Mouse (Mus musculus) limb, embryonic 15.5 days (tissue): Measurements from ENCODE around the gene Mblac1. TPM values are rescaled to one million over a fixed set of nuclear protein-coding genes. Genes with fewer than 3 reads are reported as not detected.
A peak's percentile ranks its signal among the peaks of the same experiment; 100 is the strongest.
"Not testable (repeated sequence)": the region's sequence is repeated elsewhere in the genome, so short reads cannot be mapped to it uniquely, and the experiment has no call there.

Experiments used
- ATAC-seq: fragments of 200-750 bp; cut with Nextera tagmentation; 2 replicates; pipeline ENCODE4 v1.8.0; 2017; ENCODE audit warnings: low read depth, moderate TSS enrichment; ENCODE audit not compliant: insufficient number of reproducible peaks, low FRiP score, low TSS enrichment
- H3K27ac ChIP-seq: fragments of 300-500 bp; sonication (generic); 2 replicates; pipeline ENCODE4 v1.5.1; 2015; ENCODE audit warnings: moderate library complexity, mild to moderate bottlenecking, inconsistent platforms
- H3K27me3 ChIP-seq: fragments of 300-500 bp; sonication (generic); 2 replicates; pipeline ENCODE4 v1.6.1; 2015; ENCODE audit warnings: inconsistent platforms
- H3K36me3 ChIP-seq: fragments of 300-500 bp; sonication (generic); 2 replicates; pipeline ENCODE4 v1.6.1; 2015; ENCODE audit warnings: inconsistent platforms
- H3K4me1 ChIP-seq: fragments of 300-500 bp; sonication (generic); 2 replicates; pipeline ENCODE4 v1.6.1; 2015; ENCODE audit warnings: inconsistent platforms
- H3K4me2 ChIP-seq: fragments of 300-500 bp; sonication (generic); 2 replicates; pipeline ENCODE4 v1.6.1; 2015; ENCODE audit warnings: mild to moderate bottlenecking, inconsistent platforms
- H3K4me3 ChIP-seq: fragments of 300-500 bp; sonication (generic); 2 replicates; pipeline ENCODE4 v1.5.1; 2015; ENCODE audit warnings: mild to moderate bottlenecking, inconsistent platforms
- H3K9ac ChIP-seq: fragments of 300-500 bp; sonication (generic); 2 replicates; pipeline ENCODE4 v1.6.1; 2015; ENCODE audit warnings: inconsistent platforms
- H3K9me3 ChIP-seq: fragments of 300-500 bp; sonication (generic); 2 replicates; pipeline ENCODE4 v1.6.1; 2016; ENCODE audit warnings: inconsistent platforms
- WGBS: fragments of 180-500 bp; shearing (Covaris S2); methylation state at CpG from one replicate; pipeline ENCODE4 v1.1.7; 2015; 5-methylcytosine and 5-hydroxymethylcytosine counted together
- polyA plus RNA-seq: library from polyadenylated mRNA; unstranded; fragments of >200 nt; fragmentation: Nextera tagmentation; extraction: Ambion mirVana; gene quantifications from 2 replicates; pipeline ENCODE4 v1.2.1, GENCODE M21; 2015

Gene Mblac1
- polyA plus RNA-seq, 1 experiment from 2014 or later = 8.4 TPM

DNA sequence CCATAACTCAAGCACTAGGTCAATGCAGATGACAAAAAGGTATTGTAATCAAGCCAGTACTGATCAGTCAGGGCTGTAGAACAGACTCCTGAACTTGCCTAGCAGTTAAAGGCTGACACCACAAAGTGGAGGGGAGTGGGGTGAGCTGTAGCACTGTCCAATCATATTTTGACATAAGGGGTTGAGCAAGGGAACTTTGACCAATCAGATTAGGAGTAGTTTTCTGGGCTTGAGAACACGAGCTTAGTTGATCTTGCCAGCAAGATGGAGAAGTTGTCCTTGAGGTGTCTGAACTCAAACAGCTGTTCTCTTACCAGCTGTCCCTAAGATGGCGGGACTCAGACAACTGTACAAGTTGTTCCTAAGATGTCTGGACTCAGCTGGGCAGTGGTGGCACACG is 20.9 kb upstream of the Mblac1 start:
- Histone ChIP-seq H3K4me1 (peaks cover 13% of the 10 kb centered on the region), H3K9ac (no peak overlapping the region), H3K4me2 (peak overlapping the region; percentile 88; the same call in 1 of the 2 replicates), H3K36me3 (peaks cover 53% of the 10 kb centered on the region), H3K27me3 (no peaks in the 10 kb centered on the region), H3K4me3 (peak overlapping the region; percentile 83; the same call in 1 of the 2 replicates), H3K9me3 (no peaks in the 10 kb centered on the region), H3K27ac (no peak overlapping the region)
- no peak for ATAC-seq
- WGBS = 72% methylated on average over 3 of the region's 3 CpGs

DNA sequence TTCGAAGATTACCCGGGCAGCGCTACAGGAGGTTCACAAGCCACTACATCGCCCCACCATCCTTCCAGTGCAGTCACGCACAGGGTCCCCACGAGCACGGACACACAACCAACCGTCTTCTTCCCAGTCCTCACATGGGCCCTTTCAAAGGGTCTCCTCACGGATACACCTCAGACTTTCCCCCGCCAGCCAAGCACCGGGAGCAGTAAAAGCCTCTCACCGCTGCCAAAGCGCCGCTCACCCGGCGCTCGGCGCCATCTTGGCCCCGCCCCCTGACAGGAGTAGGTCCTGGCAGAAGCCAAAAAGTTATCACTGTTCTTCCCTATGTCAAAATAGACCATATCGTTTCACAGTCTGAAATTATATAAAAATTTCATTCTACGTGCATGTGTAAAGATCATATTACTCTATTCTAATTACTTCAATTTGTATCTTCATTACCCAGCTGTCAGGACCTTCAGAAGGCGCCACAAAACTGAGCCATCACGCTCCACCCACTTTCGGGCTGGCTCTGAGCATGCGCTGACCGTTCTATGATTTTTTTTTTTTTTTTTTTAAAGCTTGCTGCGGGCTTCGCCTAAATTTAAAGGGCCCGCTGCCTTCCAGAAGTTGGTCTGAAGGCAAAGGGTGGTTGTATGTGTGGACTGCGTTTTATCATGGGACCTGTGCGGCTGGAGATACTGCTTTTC is 7.0 kb upstream of the Mblac1 start, which contains the start of the genes Taf6 and Cnpy4:
Gene Taf6, minus strand, starts transcription at position 502 of the 689 bp plus-strand sequence.
Gene Cnpy4, plus strand, starts transcription at position 536 of the 689 bp plus-strand sequence.
- under 1% methylated on average over 31 of the region's 31 CpGs for WGBS
- H3K4me3 ChIP-seq = peak within 1 kb of the TSS; percentile 77
- peak within 1 kb of the TSS; percentile 74 for H3K4me2 ChIP-seq
- peak; percentile 82 for ATAC-seq
- H3K9ac ChIP-seq = peak within 1 kb of the TSS; percentile 83
- peaks cover 47% of the 10 kb centered on the region for H3K36me3 ChIP-seq
- H3K27me3 ChIP-seq = no peaks in the 10 kb centered on the region
- no peaks in the 10 kb centered on the region for H3K9me3 ChIP-seq
- H3K4me1 ChIP-seq = peaks cover 17% of the 10 kb centered on the region
- H3K27ac ChIP-seq = peak within 1 kb of the TSS; percentile 87

DNA sequence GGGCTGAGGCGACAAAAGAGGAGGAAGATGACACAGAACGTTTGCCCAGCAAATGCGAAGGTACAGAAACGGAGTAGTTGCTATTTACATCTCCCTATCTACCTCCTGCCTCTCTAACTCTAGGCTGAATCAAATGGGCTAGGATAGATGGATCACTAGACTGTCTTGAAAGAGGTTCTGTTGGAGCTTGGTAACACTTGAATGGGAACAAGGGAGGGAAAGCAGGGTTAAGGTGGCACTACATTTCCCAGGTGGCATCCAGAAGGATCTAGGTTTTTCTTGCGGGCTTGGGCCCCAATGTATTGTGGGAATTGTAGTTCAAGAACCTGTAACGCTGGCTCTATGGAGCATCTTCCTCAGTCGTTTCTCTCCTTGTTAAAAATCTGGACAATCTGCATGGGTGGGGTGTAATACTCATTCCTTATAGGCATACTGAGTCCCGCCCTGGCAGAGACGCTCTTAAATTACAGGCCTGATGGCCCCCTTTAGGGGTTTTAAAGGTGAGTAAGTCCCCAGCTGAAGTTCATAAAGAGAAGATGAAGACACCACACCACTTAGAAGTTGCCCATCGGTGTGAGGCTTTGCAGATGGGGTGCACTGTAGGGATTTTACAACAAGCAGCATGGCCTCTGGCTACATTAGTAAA is 6.3 kb upstream of the Mblac1 start:
- H3K36me3 ChIP-seq = peaks cover 47% of the 10 kb centered on the region
- peak overlapping the region; percentile 67 for H3K9ac ChIP-seq
- peak overlapping the region; percentile 74 for H3K4me2 ChIP-seq
- peaks cover 17% of the 10 kb centered on the region for H3K4me1 ChIP-seq
- no peaks in the 10 kb centered on the region for H3K27me3 ChIP-seq
- no peaks in the 10 kb centered on the region for H3K9me3 ChIP-seq
- under 1% methylated on average over 10 of the region's 10 CpGs for WGBS
- peak; percentile 77 for ATAC-seq
- peak overlapping the region; percentile 77 for H3K4me3 ChIP-seq
- peak overlapping the region; percentile 84 for H3K27ac ChIP-seq

DNA sequence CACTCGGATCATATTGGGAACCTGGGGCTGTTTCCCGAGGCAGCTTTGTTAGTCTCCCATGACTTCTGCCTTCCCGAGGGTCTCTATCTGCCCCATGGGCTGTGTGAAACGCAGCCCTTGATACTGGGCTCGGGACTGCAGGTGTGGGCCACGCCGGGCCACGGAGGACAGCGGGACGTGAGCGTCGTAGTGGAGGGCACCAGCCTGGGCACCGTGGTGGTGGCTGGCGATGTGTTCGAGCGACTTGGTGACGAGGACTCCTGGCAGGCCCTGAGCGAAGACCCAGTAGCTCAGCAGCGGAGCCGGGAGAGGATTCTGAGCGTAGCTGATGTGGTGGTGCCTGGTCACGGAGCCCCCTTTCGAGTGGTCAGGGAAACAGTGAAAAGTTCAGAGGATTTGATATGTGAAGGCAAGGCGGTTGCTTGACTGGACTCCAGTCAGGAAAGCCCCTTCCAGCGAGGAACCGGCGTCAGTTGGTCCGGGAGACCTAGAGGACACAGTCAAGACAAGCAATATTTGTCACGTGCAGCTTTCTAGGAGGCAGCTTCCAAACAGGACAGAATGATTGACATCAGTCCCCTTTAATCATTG is 736 bp downstream of the Mblac1 start:
- peak overlapping the region; percentile 90 for H3K9ac ChIP-seq
- peak; percentile 56; the same call in 1 of the 2 replicates for ATAC-seq
- H3K4me1 ChIP-seq = peaks cover 7% of the 10 kb centered on the region
- H3K36me3 ChIP-seq = peaks cover 31% of the 10 kb centered on the region
- peak overlapping the region; percentile 89 for H3K27ac ChIP-seq
- no peaks in the 10 kb centered on the region for H3K27me3 ChIP-seq
- H3K4me3 ChIP-seq = peak overlapping the region; percentile 74
- WGBS = 2% methylated on average over 29 of the region's 29 CpGs
- H3K9me3 ChIP-seq = no peaks in the 10 kb centered on the region
- H3K4me2 ChIP-seq = peak overlapping the region; percentile 78

DNA sequence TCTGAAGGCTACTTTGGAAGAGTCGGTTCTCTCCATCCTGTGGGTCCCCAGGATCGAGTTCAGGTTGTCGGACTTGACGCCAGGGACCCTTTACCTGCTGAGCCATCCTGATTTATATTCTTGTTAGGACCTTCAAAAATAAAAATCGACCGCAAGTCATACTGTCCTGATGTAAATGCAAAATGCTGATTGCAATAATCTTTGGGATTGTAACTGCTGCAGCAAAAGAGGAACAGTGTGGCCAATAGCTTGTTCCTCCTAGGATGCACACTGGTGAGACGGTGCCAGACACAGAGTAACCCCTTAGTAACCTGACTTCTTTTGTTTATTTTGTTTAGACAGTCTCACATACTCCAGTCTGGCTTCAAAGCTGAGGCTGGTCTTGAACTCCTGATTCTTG is 1.3 kb downstream of the Mblac1 start:
- peak overlapping the region; percentile 74; the same call in 1 of the 2 replicates for H3K4me3 ChIP-seq
- H3K4me1 ChIP-seq = peaks cover 7% of the 10 kb centered on the region
- no peaks in the 10 kb centered on the region for H3K9me3 ChIP-seq
- 69% methylated on average over 7 of the region's 7 CpGs for WGBS
- H3K27me3 ChIP-seq = no peaks in the 10 kb centered on the region
- H3K4me2 ChIP-seq = peak overlapping the region; percentile 78
- no peak for ATAC-seq
- H3K9ac ChIP-seq = no peak overlapping the region
- peaks cover 25% of the 10 kb centered on the region for H3K36me3 ChIP-seq
- no peak overlapping the region for H3K27ac ChIP-seq

DNA sequence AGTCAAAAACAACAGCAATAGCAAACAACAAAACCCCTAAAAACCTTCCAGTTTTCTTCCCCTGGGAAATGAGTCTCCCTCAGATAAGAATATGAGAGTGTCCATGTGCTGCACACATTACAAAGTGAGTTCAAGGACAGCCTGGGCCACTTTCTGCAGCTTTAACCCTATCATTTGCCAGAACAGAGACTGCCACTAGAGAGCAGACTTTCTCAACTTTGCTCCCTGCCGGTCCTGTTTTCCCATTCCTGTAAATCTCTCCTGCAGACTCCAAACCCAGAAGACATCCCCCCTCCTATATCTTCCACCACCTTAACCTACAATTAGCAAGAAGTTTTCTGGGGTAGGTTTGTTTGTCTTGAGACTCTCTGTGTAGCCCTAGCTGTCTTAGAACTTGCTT is 5.5 kb downstream of the Mblac1 start:
- Histone ChIP-seq H3K36me3 (no peaks in the 10 kb centered on the region), H3K27me3 (no peaks in the 10 kb centered on the region), H3K4me3 (no peak overlapping the region), H3K9ac (no peak overlapping the region), H3K4me1 (peaks cover 7% of the 10 kb centered on the region; the same call in 1 of the 2 replicates), H3K9me3 (no peaks in the 10 kb centered on the region), H3K27ac (no peak overlapping the region), H3K4me2 (no peak overlapping the region)
- 7% methylated on average over 1 of the region's 1 CpGs for WGBS
- ATAC-seq = no peak

DNA sequence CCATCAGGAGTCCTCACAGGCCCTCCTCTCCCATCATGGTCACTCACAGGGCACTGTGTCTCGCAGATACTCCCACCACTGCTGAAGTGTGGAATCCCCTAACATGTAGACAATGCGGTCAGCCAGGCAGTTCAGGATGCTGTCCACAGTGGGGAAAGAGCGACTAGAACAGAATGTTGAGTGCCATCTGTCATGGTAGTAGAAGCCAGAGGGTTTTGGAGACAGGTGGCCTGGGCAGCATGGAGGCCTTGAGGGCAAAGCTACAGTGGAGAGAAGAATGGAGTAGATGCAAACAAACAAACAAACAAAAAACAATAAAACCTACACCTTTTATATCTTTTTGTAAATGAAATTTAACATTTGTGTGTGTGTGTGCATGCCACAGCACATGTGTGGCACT is 8.0 kb downstream of the Mblac1 start:
- no peak overlapping the region for H3K27ac ChIP-seq
- no peak overlapping the region for H3K4me2 ChIP-seq
- ATAC-seq = no peak
- no peaks in the 10 kb centered on the region for H3K36me3 ChIP-seq
- 87% methylated on average over 3 of the region's 3 CpGs for WGBS
- H3K4me3 ChIP-seq = no peak overlapping the region
- no peaks in the 10 kb centered on the region for H3K4me1 ChIP-seq
- H3K9me3 ChIP-seq = no peaks in the 10 kb centered on the region
- no peaks in the 10 kb centered on the region for H3K27me3 ChIP-seq
- H3K9ac ChIP-seq = no peak overlapping the region

DNA sequence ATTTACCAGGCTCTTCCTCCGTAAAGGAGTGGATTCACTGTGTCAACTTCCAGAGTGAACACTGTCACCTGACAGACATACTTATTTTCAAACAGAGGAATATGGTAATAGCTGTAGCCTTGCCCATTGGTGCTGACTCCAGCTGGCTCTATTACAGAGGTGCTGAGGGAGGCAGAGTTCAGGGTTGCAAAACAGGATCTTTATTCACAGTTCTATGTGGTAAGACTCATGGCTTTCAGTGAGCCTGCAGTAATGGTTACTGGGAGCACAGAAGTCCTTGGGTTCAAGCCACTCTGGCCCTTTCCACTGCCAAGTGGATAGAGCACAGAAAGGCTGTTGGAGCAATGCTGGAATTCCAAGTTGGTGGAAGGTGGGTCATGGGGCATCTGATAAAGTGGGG is 13.1 kb downstream of the Mblac1 start:
- H3K4me3 ChIP-seq = no peak overlapping the region
- H3K4me1 ChIP-seq = no peaks in the 10 kb centered on the region
- H3K36me3 ChIP-seq = no peaks in the 10 kb centered on the region
- no peaks in the 10 kb centered on the region for H3K9me3 ChIP-seq
- H3K9ac ChIP-seq = no peak overlapping the region
- WGBS = 86% methylated on average over 1 of the region's 1 CpGs
- no peak overlapping the region for H3K4me2 ChIP-seq
- no peak for ATAC-seq
- H3K27me3 ChIP-seq = no peaks in the 10 kb centered on the region
- no peak overlapping the region for H3K27ac ChIP-seq

DNA sequence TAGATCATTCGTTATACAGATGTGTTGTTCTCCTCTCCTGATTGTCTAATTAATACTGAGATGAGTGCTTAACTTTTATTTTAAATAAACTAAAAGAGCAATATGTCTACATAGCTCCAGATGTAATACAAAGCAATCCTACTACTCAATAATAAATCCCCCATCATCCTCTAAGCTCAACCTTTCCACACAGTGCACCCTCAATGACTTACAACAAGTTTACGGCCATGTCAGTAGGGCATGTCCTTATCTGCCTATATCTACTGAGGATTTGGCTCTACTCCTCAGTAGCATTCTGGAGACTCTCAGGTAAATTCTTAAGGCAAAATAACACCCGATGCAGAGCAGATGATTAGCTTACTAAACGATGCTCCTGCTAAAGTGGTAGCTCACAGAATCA is 13.8 kb downstream of the Mblac1 start:
- no peak for ATAC-seq
- 85% methylated on average over 4 of the region's 4 CpGs for WGBS
- Histone ChIP-seq H3K9ac (no peak overlapping the region), H3K4me3 (no peak overlapping the region), H3K4me1 (no peaks in the 10 kb centered on the region), H3K36me3 (no peaks in the 10 kb centered on the region), H3K27me3 (no peaks in the 10 kb centered on the region), H3K9me3 (no peaks in the 10 kb centered on the region), H3K27ac (no peak overlapping the region), H3K4me2 (no peak overlapping the region)

DNA sequence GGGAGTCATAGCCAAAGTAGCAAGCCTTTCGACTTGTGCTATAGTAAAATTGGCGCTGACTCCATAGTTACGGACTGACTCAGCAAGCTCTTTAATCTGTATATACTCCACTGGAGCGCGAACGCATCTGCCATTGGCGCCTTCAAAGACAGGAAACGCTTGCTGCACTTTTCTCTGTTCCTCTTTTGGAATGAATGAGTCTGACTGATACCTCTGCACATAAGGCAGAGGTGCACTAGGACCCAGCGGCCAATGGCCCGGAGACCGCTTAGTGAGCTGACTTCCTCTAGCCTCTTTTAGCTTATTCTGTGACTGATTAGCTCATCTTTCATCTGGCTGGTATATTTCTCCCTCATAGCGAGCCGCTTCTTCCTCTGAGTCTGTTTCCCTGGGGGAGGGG is 22.5 kb downstream of the Mblac1 start:
- not testable (repeated sequence) for H3K36me3 ChIP-seq, H3K4me3 ChIP-seq, H3K27ac ChIP-seq, H3K4me2 ChIP-seq, H3K9ac ChIP-seq, H3K4me1 ChIP-seq, H3K9me3 ChIP-seq, ATAC-seq, H3K27me3 ChIP-seq
- WGBS = 93% methylated on average over 13 of the region's 13 CpGs

DNA sequence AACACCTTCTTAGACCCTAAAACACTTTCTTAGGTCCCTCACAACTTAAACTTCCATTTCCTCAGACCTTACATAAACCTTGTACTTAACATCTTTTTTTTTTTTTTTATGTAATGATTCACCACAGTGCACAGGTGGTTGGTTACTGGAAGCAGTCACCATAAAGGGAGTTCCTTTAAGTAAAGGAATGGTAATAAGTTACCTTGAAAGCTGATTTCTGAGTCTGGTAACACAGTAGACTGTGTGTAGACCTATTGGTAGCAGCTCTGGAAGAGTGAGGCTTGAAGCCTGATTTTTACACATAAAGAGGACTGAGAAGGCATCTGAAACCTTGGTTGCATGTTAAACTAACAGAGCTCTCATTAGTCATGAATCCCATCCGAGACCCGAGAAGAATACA is 25.8 kb downstream of the Mblac1 start:
- Histone ChIP-seq H3K9me3 (peaks cover 10% of the 10 kb centered on the region; the same call in 1 of the 2 replicates), H3K36me3 (no peaks in the 10 kb centered on the region), H3K27ac (no peak overlapping the region), H3K27me3 (no peaks in the 10 kb centered on the region), H3K4me1 (no peaks in the 10 kb centered on the region), H3K4me3 (no peak overlapping the region), H3K9ac (no peak overlapping the region), H3K4me2 (no peak overlapping the region)
- WGBS = 59% methylated on average over 2 of the region's 2 CpGs
- ATAC-seq = no peak

DNA sequence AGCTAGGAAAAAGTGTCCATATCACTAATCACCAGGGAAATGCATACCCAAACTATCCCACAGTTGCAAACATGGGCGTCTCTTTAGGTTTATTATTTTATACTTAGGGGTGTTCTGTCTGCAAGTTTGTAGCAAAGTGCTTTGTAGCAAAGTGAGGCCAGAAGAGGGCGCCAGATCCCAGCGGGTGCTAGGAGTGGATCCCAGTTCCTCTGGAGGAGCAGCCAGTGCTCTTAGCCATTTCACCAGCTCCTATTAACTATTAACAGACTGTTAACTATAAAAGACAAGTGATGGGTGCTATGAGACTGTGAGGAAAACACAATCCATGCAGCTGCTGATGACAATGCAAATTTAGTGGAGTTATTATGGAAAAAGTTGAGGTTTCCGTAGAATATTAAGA is 28.0 kb downstream of the Mblac1 start:
- H3K9ac ChIP-seq = no peak overlapping the region
- ATAC-seq = no peak
- H3K27me3 ChIP-seq = no peaks in the 10 kb centered on the region
- WGBS = 21% methylated on average over 4 of the region's 4 CpGs
- H3K36me3 ChIP-seq = no peaks in the 10 kb centered on the region
- H3K4me3 ChIP-seq = no peak overlapping the region
- peaks cover 1% of the 10 kb centered on the region; the same call in 1 of the 2 replicates for H3K9me3 ChIP-seq
- no peaks in the 10 kb centered on the region for H3K4me1 ChIP-seq
- no peak overlapping the region for H3K4me2 ChIP-seq
- H3K27ac ChIP-seq = no peak overlapping the region
